Mouse (Mus musculus) embryonic fibroblast, embryonic 13.5 days (primary cell): ENCODE measurements around the gene Hlcs.

Experiments
- CTCF ChIP-seq: IDR thresholded peaks from 2 replicates; pipeline ENCODE4 v1.5.1; 2011; ENCODE audit warnings: mild to moderate bottlenecking, control low read depth, low read length, moderate library complexity, borderline replicate concordance; ENCODE audit not compliant: insufficient read depth
- POLR2A ChIP-seq: IDR thresholded peaks from 2 replicates; pipeline ENCODE4 v1.6.1; 2011; ENCODE audit warnings: low read depth, mild to moderate bottlenecking, control low read depth, low read length, moderate library complexity

- TF ChIP-seq POLR2A, result no peak
- no peak for TF ChIP-seq CTCF
These were observed 220.1 kb downstream of the Hlcs start for GRCm38 (mm10) chr16:94093151-94093863.
